Mouse (Mus musculus): Measurements from ENCODE around the gene Morf4l1. TPM values are rescaled to one million over a fixed set of nuclear protein-coding genes. Genes with fewer than 3 reads are reported as not detected.
"Not testable (repeated sequence)": the region's sequence is repeated elsewhere in the genome, so short reads cannot be mapped to it uniquely, and the experiment has no call there.

Gene Morf4l1
- polyA plus RNA-seq, 1 experiment from 2014 or later: 470 TPM

DNA sequence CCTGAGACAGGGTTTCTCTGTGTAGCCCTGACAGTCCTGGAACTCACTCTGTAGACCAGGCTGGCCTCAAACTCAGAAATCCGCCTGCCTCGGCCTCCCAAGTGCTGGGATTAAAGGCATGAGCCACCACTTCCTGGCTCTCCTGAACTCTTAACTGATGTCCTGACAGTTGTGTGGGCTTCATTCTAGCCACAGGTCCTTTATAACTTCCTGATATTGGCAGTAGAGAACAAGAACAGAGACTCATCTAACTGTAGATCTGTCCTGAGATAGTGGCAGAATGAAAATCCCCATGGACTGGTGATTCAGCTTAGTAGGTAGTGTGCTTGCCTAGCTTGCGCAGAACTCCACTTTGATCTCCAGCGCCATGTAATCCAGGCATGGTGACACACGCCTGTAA, 53.6 kb downstream of the Morf4l1 start:
- not testable (repeated sequence) for H3K36me3 ChIP-seq (ENCODE audit: control insufficient read depth, insufficient read depth, low read length); H3K4me2 ChIP-seq (ENCODE audit: low read depth, severe bottlenecking); H3K4me3 ChIP-seq (ENCODE audit: low read depth, low read length); H3K4me1 ChIP-seq (ENCODE audit: control insufficient read depth, insufficient read depth, low read length); H3K27ac ChIP-seq (replicated peaks; ENCODE audit: low read depth, low read length); H3K9ac ChIP-seq (ENCODE audit: low read length); ATAC-seq (ENCODE audit: insufficient number of reproducible peaks, low FRiP score, low TSS enrichment, low read depth); H3K27me3 ChIP-seq (ENCODE audit: control insufficient read depth, insufficient read depth, low read length); DNase-seq (ENCODE audit: low spot score); H3K9me3 ChIP-seq (ENCODE audit: control insufficient read depth, low read length)
- 89% methylated on average over 5 of the region's 5 CpGs for WGBS

DNA sequence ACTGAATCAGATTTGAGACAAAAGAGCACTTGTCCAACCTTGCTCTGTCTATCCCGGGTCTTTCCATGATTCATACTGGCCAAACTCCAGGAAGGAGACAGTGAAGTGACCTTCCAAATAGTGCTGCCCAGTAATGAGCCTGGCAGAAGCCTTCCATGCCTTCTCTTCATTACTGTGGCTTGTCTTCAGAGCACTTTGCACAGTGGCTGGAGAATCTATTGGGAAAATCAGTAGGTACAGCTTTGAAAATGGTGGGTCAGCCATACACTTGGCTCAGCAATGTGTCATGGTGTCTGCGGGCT, 54.0 kb downstream of the Morf4l1 start:
- ATAC-seq (ENCODE audit: insufficient number of reproducible peaks, low FRiP score, low TSS enrichment, low read depth) (no peak), DNase-seq (ENCODE audit: low spot score) (no peak)
- Histone ChIP-seq H3K4me2 (ENCODE audit: low read depth, severe bottlenecking) (no peak overlapping the region), H3K36me3 (ENCODE audit: control insufficient read depth, insufficient read depth, low read length) (no peaks in the 10 kb centered on the region), H3K9ac (ENCODE audit: low read length) (no peak overlapping the region), H3K9me3 (ENCODE audit: control insufficient read depth, low read length) (no peaks in the 10 kb centered on the region), H3K4me1 (ENCODE audit: control insufficient read depth, insufficient read depth, low read length) (no peaks in the 10 kb centered on the region), H3K4me3 (ENCODE audit: low read depth, low read length) (no peak overlapping the region), H3K27ac (replicated peaks; ENCODE audit: low read depth, low read length) (no peak overlapping the region), H3K27me3 (ENCODE audit: control insufficient read depth, insufficient read depth, low read length) (no peaks in the 10 kb centered on the region)
- WGBS: 93% methylated on average over 2 of the region's 2 CpGs

DNA sequence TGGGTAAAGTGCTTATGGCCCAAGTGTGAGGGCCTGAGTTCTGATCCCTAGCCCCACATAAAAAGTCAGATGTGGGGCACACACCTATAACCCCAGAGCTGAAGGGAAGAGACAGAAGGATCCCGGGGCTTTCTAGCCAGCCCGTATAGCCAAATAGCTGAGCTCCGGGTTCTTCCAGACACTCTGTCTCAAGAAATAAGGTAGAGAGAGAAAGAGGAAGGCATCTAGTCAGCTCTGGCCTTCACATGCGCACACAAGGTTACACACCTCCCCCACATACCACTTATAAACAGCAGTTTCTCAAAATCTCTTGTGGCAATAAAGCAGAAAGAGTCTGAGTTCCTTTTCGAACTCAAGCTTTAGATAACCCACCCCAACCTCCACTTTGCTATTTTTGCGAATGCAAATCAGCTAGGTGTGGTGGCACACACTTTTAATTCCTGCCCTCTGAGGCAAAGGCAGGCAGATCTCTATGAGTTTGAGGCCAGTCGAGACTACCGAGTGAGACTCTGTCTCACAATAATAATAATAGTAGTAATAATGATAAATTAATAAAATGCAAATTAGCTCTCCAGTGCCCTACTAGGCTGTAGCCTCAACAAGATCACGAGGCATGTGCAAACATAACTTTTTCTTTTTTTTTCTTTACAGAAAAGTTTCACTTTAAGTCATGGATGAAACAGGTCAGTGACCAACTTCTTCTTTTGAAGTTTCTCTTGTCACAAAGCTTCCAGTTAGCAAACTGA, 54.6 kb downstream of the Morf4l1 start:
- ATAC-seq (ENCODE audit: insufficient number of reproducible peaks, low FRiP score, low TSS enrichment, low read depth) (no peak), DNase-seq (ENCODE audit: low spot score) (no peak)
- WGBS: 85% methylated on average over 9 of the region's 9 CpGs
- Histone ChIP-seq H3K4me1 (ENCODE audit: control insufficient read depth, insufficient read depth, low read length) (no peaks in the 10 kb centered on the region), H3K9me3 (ENCODE audit: control insufficient read depth, low read length) (no peaks in the 10 kb centered on the region), H3K27me3 (ENCODE audit: control insufficient read depth, insufficient read depth, low read length) (no peaks in the 10 kb centered on the region), H3K27ac (replicated peaks; ENCODE audit: low read depth, low read length) (no peak overlapping the region), H3K36me3 (ENCODE audit: control insufficient read depth, insufficient read depth, low read length) (no peaks in the 10 kb centered on the region), H3K9ac (ENCODE audit: low read length) (no peak overlapping the region), H3K4me3 (ENCODE audit: low read depth, low read length) (no peak overlapping the region), H3K4me2 (ENCODE audit: low read depth, severe bottlenecking) (no peak overlapping the region)

DNA sequence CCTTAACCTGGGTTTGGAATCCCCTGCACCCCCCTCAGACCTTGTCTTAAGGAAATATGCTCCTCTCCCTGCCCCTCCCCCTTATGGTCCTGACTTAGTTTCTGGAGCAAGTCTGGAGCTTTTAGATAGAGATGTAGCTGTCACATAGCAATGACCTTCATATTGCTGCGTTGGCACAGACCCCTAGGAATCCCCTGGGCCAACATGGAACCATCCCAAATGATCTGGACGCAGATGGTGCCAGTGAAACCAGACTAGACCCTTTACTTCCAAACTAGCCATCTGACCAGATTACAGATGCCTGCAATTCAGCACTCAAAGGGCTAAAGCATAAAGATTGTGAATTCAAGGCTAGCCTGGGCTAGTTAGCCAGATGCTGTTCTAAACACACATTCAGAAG, 57.9 kb downstream of the Morf4l1 start:
- H3K27ac ChIP-seq (replicated peaks; ENCODE audit: low read depth, low read length): no peak overlapping the region
- 80% methylated on average over 2 of the region's 2 CpGs for WGBS
- no peak for ATAC-seq (ENCODE audit: insufficient number of reproducible peaks, low FRiP score, low TSS enrichment, low read depth)
- no peak for DNase-seq (ENCODE audit: low spot score)
- 0 out of 2 replicates have a peak, but pooled peaks cover 4% of the 10 kb centered on the region for H3K4me1 ChIP-seq (ENCODE audit: control insufficient read depth, insufficient read depth, low read length)
- H3K27me3 ChIP-seq (ENCODE audit: control insufficient read depth, insufficient read depth, low read length): no peaks in the 10 kb centered on the region
- H3K36me3 ChIP-seq (ENCODE audit: control insufficient read depth, insufficient read depth, low read length): no peaks in the 10 kb centered on the region
- no peak overlapping the region for H3K9ac ChIP-seq (ENCODE audit: low read length)
- no peak overlapping the region for H3K4me3 ChIP-seq (ENCODE audit: low read depth, low read length)
- H3K9me3 ChIP-seq (ENCODE audit: control insufficient read depth, low read length): no peaks in the 10 kb centered on the region
- H3K4me2 ChIP-seq (ENCODE audit: low read depth, severe bottlenecking): no peak overlapping the region

GRCm38 (mm10) chr9:90055911-90056310, 58.7 kb downstream of the Morf4l1 start:
- DNase-seq (ENCODE audit: low spot score) (no peak), ATAC-seq (ENCODE audit: insufficient number of reproducible peaks, low FRiP score, low TSS enrichment, low read depth) (no peak)
- H3K4me2 ChIP-seq (ENCODE audit: low read depth, severe bottlenecking): no peak overlapping the region
- H3K27ac ChIP-seq (replicated peaks; ENCODE audit: low read depth, low read length): no peak overlapping the region
- 0 out of 2 replicates have a peak, but pooled peaks cover 4% of the 10 kb centered on the region for H3K4me1 ChIP-seq (ENCODE audit: control insufficient read depth, insufficient read depth, low read length)
- no peaks in the 10 kb centered on the region for H3K36me3 ChIP-seq (ENCODE audit: control insufficient read depth, insufficient read depth, low read length)
- H3K4me3 ChIP-seq (ENCODE audit: low read depth, low read length): no peak overlapping the region
- no peaks in the 10 kb centered on the region for H3K27me3 ChIP-seq (ENCODE audit: control insufficient read depth, insufficient read depth, low read length)
- no peaks in the 10 kb centered on the region for H3K9me3 ChIP-seq (ENCODE audit: control insufficient read depth, low read length)
- WGBS: 60% methylated on average over 3 of the region's 3 CpGs
- no peak overlapping the region for H3K9ac ChIP-seq (ENCODE audit: low read length)

DNA sequence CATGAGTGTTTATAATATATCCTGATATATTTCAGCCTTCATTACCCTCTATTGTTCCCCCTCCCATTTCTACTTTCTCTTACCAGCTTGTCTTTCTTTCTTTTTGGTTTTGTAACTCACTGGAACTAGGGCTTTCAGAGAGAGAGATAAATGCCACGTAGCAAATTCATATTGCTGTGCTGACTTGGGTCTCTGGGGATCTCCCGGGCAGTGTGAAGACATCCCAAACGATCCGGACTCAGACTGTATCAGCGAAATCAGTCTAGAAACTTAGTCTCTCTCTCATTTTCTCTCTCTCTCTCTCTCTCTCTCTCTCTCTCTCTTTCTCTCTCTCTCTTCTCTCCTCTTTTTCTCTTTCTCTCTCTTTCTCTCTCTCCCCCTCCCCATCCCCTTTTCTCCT, 59.2 kb downstream of the Morf4l1 start:
- Histone ChIP-seq H3K9ac (ENCODE audit: low read length) (no peak overlapping the region), H3K36me3 (ENCODE audit: control insufficient read depth, insufficient read depth, low read length) (no peaks in the 10 kb centered on the region), H3K4me2 (ENCODE audit: low read depth, severe bottlenecking) (no peak overlapping the region; the same call in 1 of the 2 replicates), H3K4me1 (ENCODE audit: control insufficient read depth, insufficient read depth, low read length) (0 out of 2 replicates have a peak, but pooled peaks cover 4% of the 10 kb centered on the region), H3K27me3 (ENCODE audit: control insufficient read depth, insufficient read depth, low read length) (no peaks in the 10 kb centered on the region), H3K9me3 (ENCODE audit: control insufficient read depth, low read length) (no peaks in the 10 kb centered on the region), H3K27ac (replicated peaks; ENCODE audit: low read depth, low read length) (no peak overlapping the region), H3K4me3 (ENCODE audit: low read depth, low read length) (no peak overlapping the region)
- WGBS: 67% methylated on average over 5 of the region's 5 CpGs
- ATAC-seq (ENCODE audit: insufficient number of reproducible peaks, low FRiP score, low TSS enrichment, low read depth): no peak
- DNase-seq (ENCODE audit: low spot score): no peak

DNA sequence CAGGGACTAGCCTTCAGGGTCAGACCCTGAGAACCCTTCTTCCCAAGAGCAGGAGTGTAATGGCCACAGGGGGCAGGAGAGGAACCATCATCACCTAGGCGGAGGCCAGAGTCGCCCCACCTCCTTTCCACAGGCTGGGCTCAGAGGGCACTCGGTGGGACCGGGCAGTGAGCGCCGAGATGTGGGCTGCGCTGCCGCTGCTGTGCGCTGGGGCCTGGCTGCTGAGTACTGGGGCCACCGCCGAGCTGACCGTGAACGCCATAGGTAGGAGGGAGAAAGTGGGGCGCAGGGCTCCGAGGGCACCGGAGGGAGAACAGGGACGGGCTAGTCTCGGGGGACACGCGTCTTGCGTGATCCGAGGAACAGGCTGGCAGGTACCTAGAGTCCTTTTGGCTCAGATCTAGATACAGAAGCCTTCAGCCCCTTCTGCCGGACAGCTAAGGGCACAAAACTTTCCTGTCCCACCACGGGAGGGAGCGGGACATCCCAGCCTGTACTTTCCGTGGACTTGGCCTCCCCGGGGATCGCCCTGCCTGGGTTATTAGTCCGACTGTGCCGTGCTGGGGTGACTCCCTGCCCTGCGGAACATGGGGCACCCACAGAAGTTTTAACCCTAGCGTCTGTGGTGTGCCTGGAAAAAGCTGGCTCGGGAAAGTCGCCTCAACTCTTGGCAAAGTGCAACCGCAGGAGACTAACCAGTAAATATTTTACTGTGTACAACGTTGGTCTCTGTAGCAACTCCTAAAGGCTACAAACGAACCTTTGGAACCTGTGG, 60.0 kb downstream of the Morf4l1 start:
- 0 out of 2 replicates have a peak, but pooled peaks cover 4% of the 10 kb centered on the region for H3K4me1 ChIP-seq (ENCODE audit: control insufficient read depth, insufficient read depth, low read length)
- DNase-seq (ENCODE audit: low spot score) (peak; percentile 76), ATAC-seq (ENCODE audit: insufficient number of reproducible peaks, low FRiP score, low TSS enrichment, low read depth) (peak; percentile 84)
- H3K27ac ChIP-seq (replicated peaks; ENCODE audit: low read depth, low read length): no peak overlapping the region
- H3K36me3 ChIP-seq (ENCODE audit: control insufficient read depth, insufficient read depth, low read length): no peaks in the 10 kb centered on the region
- H3K4me3 ChIP-seq (ENCODE audit: low read depth, low read length): peak overlapping the region; percentile 46
- H3K9ac ChIP-seq (ENCODE audit: low read length): peak overlapping the region; percentile 59
- H3K4me2 ChIP-seq (ENCODE audit: low read depth, severe bottlenecking): peak overlapping the region; percentile 91
- H3K27me3 ChIP-seq (ENCODE audit: control insufficient read depth, insufficient read depth, low read length): no peaks in the 10 kb centered on the region
- H3K9me3 ChIP-seq (ENCODE audit: control insufficient read depth, low read length): no peaks in the 10 kb centered on the region
- under 1% methylated on average over 36 of the region's 37 CpGs for WGBS

DNA sequence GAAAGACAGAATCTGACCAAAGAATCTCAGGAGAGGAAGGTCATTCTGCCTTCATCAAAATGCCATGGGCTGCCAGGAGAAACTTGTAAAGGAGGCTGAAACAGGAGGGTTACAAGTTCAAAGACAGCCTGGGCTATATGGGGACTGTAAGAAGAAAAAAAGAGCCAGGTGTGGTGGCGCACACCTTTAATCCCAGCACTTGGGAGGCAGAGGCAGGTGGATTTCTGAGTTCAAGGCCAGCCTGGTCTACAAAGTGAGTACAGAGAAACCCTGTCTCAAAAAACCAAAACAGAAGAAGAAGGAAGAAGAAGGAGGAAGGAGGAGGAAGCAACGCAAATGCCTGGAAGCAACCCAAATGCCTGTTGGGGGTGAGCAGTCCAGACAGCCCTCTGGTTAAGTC, 60.7 kb downstream of the Morf4l1 start, which contains the start of gene Ctsh:
Gene Ctsh (plus strand): TSS at position 301 of the 400 bp plus-strand sequence.
- peak within 1 kb of the TSS; percentile 91 for H3K4me2 ChIP-seq (ENCODE audit: low read depth, severe bottlenecking)
- no peaks in the 10 kb centered on the region for H3K9me3 ChIP-seq (ENCODE audit: control insufficient read depth, low read length)
- H3K4me1 ChIP-seq (ENCODE audit: control insufficient read depth, insufficient read depth, low read length): 0 out of 2 replicates have a peak, but pooled peaks cover 4% of the 10 kb centered on the region
- H3K4me3 ChIP-seq (ENCODE audit: low read depth, low read length): peak within 1 kb of the TSS; percentile 46
- 74% methylated on average over 2 of the region's 2 CpGs for WGBS
- H3K27me3 ChIP-seq (ENCODE audit: control insufficient read depth, insufficient read depth, low read length): no peaks in the 10 kb centered on the region
- H3K9ac ChIP-seq (ENCODE audit: low read length): peak within 1 kb of the TSS; percentile 59
- DNase-seq (ENCODE audit: low spot score) (no peak), ATAC-seq (ENCODE audit: insufficient number of reproducible peaks, low FRiP score, low TSS enrichment, low read depth) (no peak)
- no peak within 1 kb of the TSS for H3K27ac ChIP-seq (replicated peaks; ENCODE audit: low read depth, low read length)
- no peaks in the 10 kb centered on the region for H3K36me3 ChIP-seq (ENCODE audit: control insufficient read depth, insufficient read depth, low read length)

Measured in limb, embryonic 11.5 days (tissue).